Mouse (Mus musculus) heart, adult 10 weeks (tissue): ENCODE measurements around the gene Zup1. TPM values are rescaled to one million over a fixed set of nuclear protein-coding genes. Genes with fewer than 3 reads are reported as not detected.

Experiments used
- polyA plus RNA-seq: library from polyadenylated mRNA; stranded (reverse); fragments of 350-450 nt; fragmentation: Illumina TruSeq; extraction: RNeasy Lipid Tissue Mini Kit (QIAGEN cat#74804); gene quantifications from one replicate; pipeline ENCODE4 v1.2.3, GENCODE M21; 2014; ENCODE audit warnings: low read depth, low replicate concordance

The Zup1 gene
- 7.6 TPM for polyA plus RNA-seq

DNA sequence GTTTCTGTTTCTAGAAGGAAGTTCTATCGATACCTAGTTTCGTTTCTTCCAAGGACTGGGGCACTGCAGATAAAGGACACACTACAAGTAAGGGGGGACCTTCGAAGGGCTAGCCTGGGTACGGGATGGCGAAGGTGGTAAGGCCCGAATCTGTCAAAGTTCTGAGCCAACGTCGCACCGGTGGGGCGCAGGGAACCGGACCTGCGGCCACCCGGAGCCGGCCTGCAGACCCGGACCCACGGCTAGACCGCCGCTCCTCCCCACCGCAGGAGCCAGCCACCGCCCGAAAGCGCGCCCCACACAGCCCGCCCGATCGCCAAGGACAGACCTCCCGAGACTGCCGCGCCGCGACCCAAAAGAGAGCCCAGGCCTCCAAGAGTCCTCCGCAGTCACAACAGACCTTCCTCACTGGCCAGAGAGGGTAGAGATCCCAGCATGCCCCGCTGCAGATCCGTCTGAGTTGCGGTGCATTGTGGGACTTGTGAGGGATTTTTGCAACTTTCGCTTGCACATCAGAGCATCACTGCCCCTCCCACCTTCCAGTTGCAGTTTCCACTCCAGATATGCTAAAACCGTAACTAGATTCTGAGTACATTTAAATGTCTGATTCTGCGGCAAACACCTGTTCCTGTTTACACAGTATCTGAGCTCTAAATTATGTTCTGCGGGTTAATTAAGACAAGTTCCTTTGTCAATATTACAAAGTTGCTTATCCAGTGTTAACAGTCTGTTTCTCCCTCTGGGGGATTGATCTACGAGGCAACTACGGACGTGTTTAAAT, at the start of gene Zup1:
TSS of gene Zup1 (minus strand) at position 467 of the 781 bp plus-strand sequence.

GRCm38 (mm10) chr10:33904530-33905481, 46.3 kb downstream of the Zup1 start, which contains the start of gene Rsph4a:
Rsph4a (plus strand) TSS chr10:33905111.

Other genes with a start within 250 kb of the Zup1 start
- not detected for gene Sult3a2, start 164.6 kb downstream of the Zup1 start, polyA plus RNA-seq
- gene Sult3a1, start 93.5 kb downstream of the Zup1 start, polyA plus RNA-seq = 0.63 TPM
- not detected for gene Rsph4a, start 46.2 kb downstream of the Zup1 start, polyA plus RNA-seq
- gene Rwdd1, start 68.4 kb upstream of the Zup1 start, polyA plus RNA-seq = 114 TPM
- not detected for gene Trappc3l, start 86.3 kb upstream of the Zup1 start, polyA plus RNA-seq
- gene Calhm4, start 93.0 kb upstream of the Zup1 start, polyA plus RNA-seq = not detected
- 1.5 TPM for gene Calhm5, start 145.2 kb upstream of the Zup1 start, polyA plus RNA-seq
- not detected for gene Calhm6, start 176.7 kb upstream of the Zup1 start, polyA plus RNA-seq